6 mouse cellular contexts compared by ENCODE assay signal in genomic region chr11:4837342-4837741, GRCm38 (mm10).
"Had no signal": no experiment of that assay in that cellular context is flagged by ENCODE, and none has a peak within 500 bp of the region (broad histone marks: within the 10 kb centered on the region; RNA-seq: fewer than 3 reads in every experiment).

No protein-coding gene starts in this region.

- H3K4me3 ChIP-seq: midbrain, embryonic 10.5 days; midbrain, embryonic 12.5 days; myocyte; neural tube, embryonic 13.5 days; neural tube, embryonic 15.5 days had no signal

- ATAC-seq: midbrain, embryonic 16.5 days had no signal

- H3K4me1 ChIP-seq: midbrain, embryonic 10.5 days; midbrain, embryonic 12.5 days; neural tube, embryonic 13.5 days had no signal

- H3K27ac ChIP-seq: midbrain, embryonic 10.5 days; midbrain, embryonic 12.5 days; neural tube, embryonic 13.5 days; neural tube, embryonic 15.5 days had no signal
